Mouse (Mus musculus): Measurements from ENCODE around the gene Tcta. TPM values are rescaled to one million over a fixed set of nuclear protein-coding genes. Genes with fewer than 3 reads are reported as not detected.
A peak's percentile ranks its signal among the peaks of the same experiment; 100 is the strongest.
"Not testable (repeated sequence)": the region's sequence is repeated elsewhere in the genome, so short reads cannot be mapped to it uniquely, and the experiment has no call there.

Tcta gene
- polyA plus RNA-seq, 1 experiment from 2014 or later, result 30.2 TPM

GRCm38 (mm10) chr9:108296453-108297355 is 9.3 kb downstream of the Tcta start, which contains the start of gene Amt:
Amt (plus strand) TSS chr9:108296853.
- ATAC-seq (no peak), DNase-seq (ENCODE audit: low read depth, low spot score) (no peak)
- ChIA-PET POLR2A (no interaction called here), CTCF (interaction anchor here (1.1 to 1.3 kb wide), 2 partner anchors 21 to 87 kb away, joined by 3 read pairs; no protein-coding TSS in a partner anchor)
- no peak for TF ChIP-seq CTCF (IDR thresholded peaks at IDR 0.05)
- H3K27me3 ChIP-seq, result no peaks in the 10 kb centered on the region
- in situ Hi-C loops (cut with MboI; ENCODE audit: low pct_unique_long_range_greater_than_20kb), result loop anchor here (5.0 kb wide), 1 partner anchor 116 kb away; no protein-coding TSS in a partner anchor

DNA sequence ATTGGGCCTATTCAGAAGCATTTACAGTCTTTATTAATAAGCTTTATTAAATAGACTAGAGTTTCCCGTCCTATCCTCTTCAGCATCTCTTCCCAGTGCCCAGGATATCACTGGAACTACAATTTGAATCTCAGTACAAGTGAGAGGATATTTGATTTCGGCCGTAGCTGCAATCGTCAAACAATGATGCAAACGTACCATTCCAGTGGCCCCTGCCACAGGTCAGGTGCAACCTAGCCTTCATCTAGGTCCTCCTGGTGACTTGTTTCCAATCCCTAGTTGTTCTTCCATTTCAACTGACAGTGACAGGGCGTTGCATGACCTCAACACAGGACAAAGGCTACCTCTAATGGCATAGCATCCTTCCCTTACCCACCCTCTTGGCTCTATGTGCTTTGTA is 15.2 kb downstream of the Tcta start:
- CTCF ChIA-PET, result interaction anchor here (0.6 to 1.4 kb wide), 3 partner anchors 12 to 26 kb away, joined by 3 read pairs; no protein-coding TSS in a partner anchor
- DNase-seq (ENCODE audit: low read depth, low spot score) (no peak), ATAC-seq (no peak)
- in situ Hi-C loops (cut with MboI; ENCODE audit: low pct_unique_long_range_greater_than_20kb), result no loop called here
- POLR2A ChIA-PET, result interaction anchor here (1.1 kb wide), 1 partner anchor 212 kb away, joined by 5 read pairs; no protein-coding TSS in a partner anchor
- no peaks in the 10 kb centered on the region for H3K27me3 ChIP-seq
- no peak for TF ChIP-seq CTCF (IDR thresholded peaks at IDR 0.05)

DNA sequence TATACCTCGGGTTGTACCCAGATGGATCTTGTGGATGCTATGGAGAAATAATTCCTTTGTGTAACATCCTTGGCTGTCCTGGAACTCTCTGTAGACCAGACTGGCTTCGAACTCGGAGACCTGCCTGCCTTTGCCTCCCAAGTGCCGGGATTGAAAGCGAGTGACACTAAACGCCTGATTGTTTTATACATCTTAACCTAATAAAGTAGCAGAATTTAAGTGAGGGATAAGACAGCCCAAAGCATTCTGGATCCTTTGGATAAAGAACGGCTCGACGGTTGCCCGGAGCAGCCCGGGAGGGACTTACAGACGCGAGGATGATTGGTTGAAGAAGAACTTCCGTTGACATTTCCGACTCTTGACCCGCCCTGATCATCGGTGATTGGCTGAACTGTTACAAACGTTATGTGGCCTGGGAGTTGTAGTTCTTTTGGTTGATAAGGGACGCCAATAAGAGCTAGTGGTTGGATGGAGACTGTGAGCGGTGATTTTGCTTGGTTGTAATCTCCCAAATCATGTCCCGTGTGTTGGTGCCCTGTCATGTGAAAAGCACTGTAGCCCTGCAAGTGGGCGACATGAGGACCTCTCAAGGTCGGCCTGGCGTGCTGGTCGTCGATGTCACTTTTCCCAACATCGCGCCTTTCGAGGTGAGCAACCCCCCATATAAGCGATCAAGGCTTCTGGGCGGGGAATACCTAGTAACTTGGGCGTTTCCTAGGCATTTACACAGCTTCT is 15.8 kb downstream of the Tcta start, which contains the start of gene Nicn1:
Gene Nicn1 (plus strand): TSS at position 414 of the 735 bp plus-strand sequence.
- in situ Hi-C loops (cut with MboI; ENCODE audit: low pct_unique_long_range_greater_than_20kb), result no loop called here
- H3K27me3 ChIP-seq, result no peaks in the 10 kb centered on the region
- ATAC-seq (peak; percentile 98), DNase-seq (ENCODE audit: low read depth, low spot score) (peak; percentile 84)
- POLR2A ChIA-PET, result interaction anchor here (0.6 to 1.1 kb wide), 3 partner anchors 26 to 212 kb away, joined by 3 to 5 read pairs (median 4); no protein-coding TSS in a partner anchor
- CTCF ChIA-PET, result interaction anchor here (0.6 to 1.4 kb wide), 2 partner anchors 14 to 26 kb away, joined by 3 read pairs; no protein-coding TSS in a partner anchor
- no peak for TF ChIP-seq CTCF (IDR thresholded peaks at IDR 0.05)

DNA sequence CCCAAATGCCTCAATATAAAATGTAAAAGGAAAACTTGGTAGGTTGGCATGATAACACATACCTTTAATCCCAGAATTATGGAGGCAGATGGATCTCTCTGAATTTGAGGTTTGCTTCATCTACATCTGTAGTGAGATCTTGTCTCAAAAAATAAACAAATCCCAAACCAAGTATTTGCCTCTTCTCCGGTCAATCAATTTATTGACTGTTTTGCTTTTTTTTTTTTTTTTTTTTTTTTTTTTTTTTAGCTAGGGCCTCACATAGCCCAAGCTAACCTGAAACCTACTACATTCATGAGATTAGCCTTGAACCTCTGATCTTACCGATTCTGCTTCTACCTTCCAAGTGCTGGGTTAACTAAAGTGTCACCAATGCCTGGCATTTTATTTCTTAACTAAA is 16.6 kb downstream of the Tcta start:
- no peaks in the 10 kb centered on the region for H3K27me3 ChIP-seq
- no peak for ATAC-seq
- ChIA-PET POLR2A (interaction anchor here (0.6 to 0.7 kb wide), 2 partner anchors 25 to 202 kb away, joined by 3 to 4 read pairs; no protein-coding TSS in a partner anchor), CTCF (no interaction called here)
- no peak for TF ChIP-seq CTCF (IDR thresholded peaks at IDR 0.05)
- in situ Hi-C loops (cut with MboI; ENCODE audit: low pct_unique_long_range_greater_than_20kb), result loop anchor here (5.0 kb wide), 1 partner anchor 192 kb away; no protein-coding TSS in a partner anchor
- no peak for DNase-seq (ENCODE audit: low read depth, low spot score)

- in situ Hi-C loops (cut with MboI; ENCODE audit: low pct_unique_long_range_greater_than_20kb), result loop anchor here (5.0 kb wide), 1 partner anchor 190 kb away; no protein-coding TSS in a partner anchor
- ATAC-seq, POLR2A ChIA-PET: not testable (repeated sequence)
Measured at GRCm38 (mm10) chr9:108287526-108288238, 18.3 kb downstream of the Tcta start.

GRCm38 (mm10) chr9:108284410-108284809 is 21.6 kb downstream of the Tcta start:
- H3K27me3 ChIP-seq, result no peaks in the 10 kb centered on the region
- in situ Hi-C loops (cut with MboI; ENCODE audit: low pct_unique_long_range_greater_than_20kb), result loop anchor here (5.0 kb wide), 1 partner anchor 147 kb away; no protein-coding TSS in a partner anchor
- TF ChIP-seq CTCF (IDR thresholded peaks at IDR 0.05), result peak; percentile 87
- DNase-seq (ENCODE audit: low read depth, low spot score) (no peak), ATAC-seq (peak; percentile 67)
- CTCF ChIA-PET, result interaction anchor here (0.8 to 2.6 kb wide), 16 partner anchors 9 to 193 kb away, joined by 3 to 20 read pairs (median 4); partner anchors contain the start of gene Dag1
- POLR2A ChIA-PET, result interaction anchor here (0.7 to 0.8 kb wide), 2 partner anchors 9 to 189 kb away, joined by 3 to 5 read pairs; no protein-coding TSS in a partner anchor

More at GRCm38 (mm10) chr9:108287526-108288238, 18.3 kb downstream of the Tcta start:
- H3K27me3 ChIP-seq; DNase-seq (ENCODE audit: low read depth, low spot score): not testable (repeated sequence)
- CTCF ChIA-PET, result interaction anchor here (1.6 kb wide), 1 partner anchor 123 kb away, joined by 3 read pairs; no protein-coding TSS in a partner anchor

DNA sequence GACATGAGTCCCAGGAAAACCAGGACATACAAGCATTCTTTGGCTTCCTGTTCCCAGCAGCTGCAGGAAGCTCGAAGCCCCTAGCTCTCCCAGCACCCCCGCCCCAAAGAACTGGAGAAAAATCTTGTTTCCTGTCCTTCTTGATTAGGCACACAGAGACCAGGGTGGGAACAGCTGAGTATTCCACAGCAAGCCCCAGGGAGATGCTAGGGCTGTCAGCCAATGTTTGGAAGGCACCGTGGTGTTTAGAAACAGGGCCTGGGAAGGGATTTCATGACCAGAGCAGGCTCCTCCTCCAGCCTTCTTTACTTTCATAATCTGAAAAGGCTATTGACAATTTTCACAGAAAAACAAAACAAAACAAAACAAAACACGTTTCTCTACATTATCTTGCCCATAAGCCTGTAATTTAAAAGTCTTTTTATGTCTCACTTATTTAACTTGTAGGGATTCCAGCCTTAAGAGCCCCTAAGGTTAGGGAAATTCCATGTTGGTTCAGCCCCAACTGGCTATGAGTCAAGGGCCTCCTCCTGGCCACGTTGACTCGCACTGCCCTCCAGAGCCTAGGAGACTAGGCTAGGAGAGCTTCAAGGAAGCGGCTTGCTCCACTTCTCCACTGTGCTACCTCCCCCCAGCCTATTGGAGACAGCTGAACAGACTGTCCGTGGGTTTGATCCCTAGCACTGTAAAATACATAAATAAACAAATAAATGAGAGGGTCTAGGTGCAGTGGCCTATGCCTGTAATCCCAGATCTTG is 25.7 kb downstream of the Tcta start:
- TF ChIP-seq CTCF (IDR thresholded peaks at IDR 0.05), result no peak
- in situ Hi-C loops (cut with MboI; ENCODE audit: low pct_unique_long_range_greater_than_20kb), result loop anchor here (5.0 kb wide), 1 partner anchor 143 kb away; no protein-coding TSS in a partner anchor
- CTCF ChIA-PET, result interaction anchor here (0.9 to 1.7 kb wide), 3 partner anchors 15 to 185 kb away, joined by 3 to 4 read pairs (median 3); no protein-coding TSS in a partner anchor

GRCm38 (mm10) chr9:108278697-108279450 is 27.1 kb downstream of the Tcta start:
- ATAC-seq (no peak), DNase-seq (ENCODE audit: low read depth, low spot score) (no peak)
- no peaks in the 10 kb centered on the region for H3K27me3 ChIP-seq
- POLR2A ChIA-PET, result interaction anchor here (0.6 kb wide), 1 partner anchor 39 kb away, joined by 3 read pairs; no protein-coding TSS in a partner anchor
- in situ Hi-C loops (cut with MboI; ENCODE audit: low pct_unique_long_range_greater_than_20kb), result loop anchor here (5.0 kb wide), 1 partner anchor 77 kb away; no protein-coding TSS in a partner anchor
- CTCF ChIA-PET, result interaction anchor here (0.6 to 1.7 kb wide), 5 partner anchors 14 to 183 kb away, joined by 3 read pairs; no protein-coding TSS in a partner anchor
- peak; percentile 83 for TF ChIP-seq CTCF (IDR thresholded peaks at IDR 0.05)

More for the DNA sequence above, 25.7 kb downstream of the Tcta start:
- POLR2A ChIA-PET, result no interaction called here
- DNase-seq (ENCODE audit: low read depth, low spot score) (no peak), ATAC-seq (peak; percentile 69)
- H3K27me3 ChIP-seq, result no peaks in the 10 kb centered on the region
